Mouse (Mus musculus) fibroblast of lung, adult 2 months (primary cell): ENCODE results near the gene Txnip.
"Not testable (repeated sequence)": the region's sequence is repeated elsewhere in the genome, so short reads cannot be mapped to it uniquely, and the experiment has no call there.

Experiments used
- DNase-seq: peaks from one replicate; pipeline ENCODE4 v3.0.0-alpha.2; 2011; ENCODE audit warnings: low read depth

Txnip gene

GRCm38 (mm10) chr3:96593790-96594560 is 36.2 kb downstream of the Txnip start, which contains the start of gene Polr3gl:
TSS of gene Polr3gl (minus strand) at chr3:96594181.
- DNase-seq: peak; percentile 90

DNA sequence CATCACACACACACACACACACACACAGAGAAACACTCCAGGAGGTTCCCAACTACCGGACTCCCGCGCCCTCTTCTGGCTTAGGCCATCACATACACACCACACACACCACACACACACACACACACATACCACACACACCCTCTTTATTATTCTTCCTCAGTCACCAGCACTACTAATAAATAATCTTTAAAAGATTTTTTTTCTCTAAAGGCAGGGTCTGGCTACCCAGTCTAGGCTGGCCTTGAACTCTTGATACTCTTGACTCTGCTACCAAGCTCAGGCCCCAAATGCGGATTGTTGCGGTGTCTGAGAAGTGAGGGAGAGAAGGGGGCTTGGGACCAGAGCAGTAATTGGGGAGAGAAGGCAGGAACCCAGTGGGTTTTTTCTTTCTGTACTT is 37.1 kb downstream of the Txnip start:
- DNase-seq: no peak

- DNase-seq: no peak
Measured at GRCm38 (mm10) chr3:96595661-96596060, 37.9 kb downstream of the Txnip start.

DNA sequence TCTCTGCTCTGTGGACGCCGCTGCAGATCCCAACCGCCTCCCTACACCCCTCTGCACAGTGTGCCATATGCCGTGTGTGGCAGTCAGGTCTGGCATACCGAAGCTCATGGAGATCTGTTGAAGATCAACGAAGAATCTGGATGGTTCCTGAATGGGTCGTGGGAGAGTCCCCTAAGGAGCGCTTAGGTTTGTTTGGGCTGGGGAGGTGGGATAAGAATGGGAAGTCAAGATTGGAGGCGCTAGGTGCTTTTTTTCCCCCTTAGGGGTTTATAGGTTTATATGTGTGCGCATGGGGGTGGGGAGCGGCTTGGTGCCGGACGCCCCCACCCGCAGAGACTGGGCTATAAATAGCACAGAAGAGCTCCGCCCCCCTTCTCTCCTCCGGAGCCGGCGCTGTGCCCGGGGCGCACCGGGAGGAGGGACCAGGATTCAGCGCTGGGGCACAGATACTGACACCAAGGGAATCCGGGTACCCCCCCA is 38.5 kb downstream of the Txnip start, which contains the start of gene Ankrd34a:
Gene Ankrd34a, plus strand, starts transcription at position 409 of the 480 bp plus-strand sequence.
- no peak for DNase-seq

- no peak for DNase-seq
Measured at GRCm38 (mm10) chr3:96596855-96597254, 39.1 kb downstream of the Txnip start.

DNA sequence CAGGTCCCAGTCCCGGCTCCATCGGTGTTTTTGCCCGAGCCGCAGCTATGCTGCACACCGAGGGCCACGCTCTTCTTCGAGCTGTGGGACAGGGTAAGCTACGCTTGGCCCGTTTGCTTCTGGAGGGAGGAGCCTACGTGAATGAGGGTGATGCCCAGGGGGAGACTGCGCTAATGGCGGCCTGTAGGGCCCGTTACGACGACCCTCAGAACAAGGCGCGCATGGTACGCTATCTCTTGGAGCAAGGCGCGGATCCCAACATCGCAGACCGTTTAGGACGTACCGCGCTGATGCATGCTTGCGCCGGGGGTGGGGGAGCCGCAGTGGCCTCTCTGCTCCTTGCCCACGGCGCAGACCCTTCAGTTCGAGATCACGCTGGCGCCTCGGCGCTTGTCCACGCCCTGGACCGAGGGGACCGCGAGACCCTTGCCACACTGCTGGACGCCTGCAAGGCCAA is 39.7 kb downstream of the Txnip start:
- no peak for DNase-seq

GRCm38 (mm10) chr3:96598156-96599068 is 40.7 kb downstream of the Txnip start:
- no peak for DNase-seq

DNA sequence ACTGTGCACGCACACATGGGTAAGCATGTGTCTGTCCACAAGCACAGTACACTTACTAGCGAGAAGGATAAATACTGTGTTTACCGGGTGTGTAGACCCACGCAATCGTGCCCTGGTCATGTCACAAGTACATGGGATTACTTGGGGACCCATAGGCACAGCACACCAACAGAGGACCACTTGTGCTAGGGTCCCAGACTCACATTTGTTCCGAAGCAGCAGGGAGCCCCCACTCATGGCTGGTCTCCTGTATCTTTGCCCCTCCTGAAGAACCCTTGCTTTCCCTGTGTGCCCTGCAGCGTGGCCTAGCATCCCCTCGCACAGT is 41.3 kb downstream of the Txnip start:
- no peak for DNase-seq

DNA sequence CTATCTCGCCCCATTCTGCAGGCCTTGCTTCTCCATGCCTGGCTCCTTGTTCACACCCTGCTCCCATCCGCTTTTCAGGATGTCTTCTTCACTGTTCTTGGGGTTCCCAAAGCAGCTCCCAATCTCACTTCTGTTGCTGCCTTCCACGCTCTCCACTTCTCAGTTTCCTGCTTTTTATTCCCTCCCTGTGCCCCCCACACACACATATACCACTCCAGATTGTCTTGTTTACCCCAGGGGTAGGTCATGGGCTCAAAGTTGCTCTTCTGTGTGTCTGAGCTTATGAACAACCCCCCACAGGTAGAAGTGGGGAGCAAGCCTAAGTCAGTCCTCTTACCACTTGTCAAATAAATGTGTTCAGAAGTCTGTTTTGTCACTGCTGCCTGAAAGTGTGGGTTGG is 41.7 kb downstream of the Txnip start:
- DNase-seq: no peak

DNA sequence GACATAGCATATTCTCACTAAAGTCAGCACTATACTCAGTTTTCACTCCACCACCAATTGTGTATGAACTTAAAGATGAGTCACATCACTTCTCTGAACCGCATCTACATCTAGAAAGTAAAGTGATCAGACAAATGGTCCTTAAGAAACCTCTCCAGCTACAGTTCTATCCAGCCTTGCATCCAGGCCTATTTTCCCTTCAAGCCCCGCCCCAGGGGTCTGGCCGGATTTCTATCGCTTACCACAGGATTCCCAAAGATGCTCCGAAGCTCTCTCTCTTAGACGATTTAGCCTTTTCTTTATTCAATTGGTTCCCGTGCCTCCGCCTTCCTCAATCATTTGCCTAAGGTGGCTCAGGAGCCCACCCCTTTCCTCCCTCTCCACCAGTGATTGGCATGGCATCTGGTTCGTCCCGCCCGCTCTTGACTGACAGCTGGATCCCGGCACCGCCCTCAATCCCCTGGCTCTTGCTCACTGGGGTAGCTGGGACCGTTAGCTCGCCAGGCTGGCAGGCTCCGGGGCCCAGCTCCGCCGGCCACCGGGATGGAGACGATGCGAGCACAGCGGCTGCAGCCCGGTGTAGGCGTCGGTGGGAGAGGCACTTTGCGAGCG is 43.0 kb downstream of the Txnip start, which contains the start of gene Lix1l:
Gene Lix1l, plus strand, starts transcription at position 511 of the 612 bp plus-strand sequence.
- peak; percentile 95 for DNase-seq

GRCm38 (mm10) chr3:96601251-96601787 is 43.6 kb downstream of the Txnip start:
- no peak for DNase-seq

DNA sequence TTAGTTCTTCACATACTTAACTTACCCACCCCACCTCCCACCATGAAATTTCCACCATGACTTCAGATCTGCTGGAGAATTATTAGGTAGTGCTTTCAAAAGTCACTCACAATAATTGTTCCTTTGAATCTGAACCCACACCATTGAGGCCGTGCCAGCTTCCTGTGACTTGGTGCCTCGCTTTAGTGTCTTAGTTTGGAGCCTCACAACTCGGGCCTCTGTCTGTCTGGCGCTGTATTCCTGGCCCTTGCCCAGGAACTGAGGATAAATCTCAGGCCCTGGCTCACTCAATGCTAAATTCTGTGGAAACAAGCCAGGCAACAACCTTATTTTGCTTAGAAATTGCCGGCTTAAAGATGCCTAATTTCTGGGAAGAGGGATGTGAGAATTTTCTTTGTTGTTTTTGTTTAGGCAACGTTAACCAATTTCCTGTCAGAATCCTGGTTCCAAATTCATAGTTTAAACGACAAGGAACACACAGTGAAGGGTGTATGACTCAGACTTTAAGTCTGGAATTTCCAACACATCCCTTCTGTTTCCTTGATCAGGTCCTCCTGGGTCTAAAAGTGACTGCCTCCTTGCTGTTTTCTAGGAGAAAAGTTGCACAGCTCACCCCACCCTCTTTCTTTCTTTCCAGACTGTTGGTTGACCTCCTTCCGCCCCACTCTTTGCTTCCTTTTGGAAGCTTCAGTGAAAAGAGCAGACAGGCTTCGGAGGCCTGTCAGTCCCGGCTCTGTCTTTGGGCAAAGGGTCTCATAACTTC is 44.4 kb downstream of the Txnip start:
- no peak for DNase-seq

GRCm38 (mm10) chr3:96602704-96603084 is 44.9 kb downstream of the Txnip start:
- DNase-seq: no peak

DNA sequence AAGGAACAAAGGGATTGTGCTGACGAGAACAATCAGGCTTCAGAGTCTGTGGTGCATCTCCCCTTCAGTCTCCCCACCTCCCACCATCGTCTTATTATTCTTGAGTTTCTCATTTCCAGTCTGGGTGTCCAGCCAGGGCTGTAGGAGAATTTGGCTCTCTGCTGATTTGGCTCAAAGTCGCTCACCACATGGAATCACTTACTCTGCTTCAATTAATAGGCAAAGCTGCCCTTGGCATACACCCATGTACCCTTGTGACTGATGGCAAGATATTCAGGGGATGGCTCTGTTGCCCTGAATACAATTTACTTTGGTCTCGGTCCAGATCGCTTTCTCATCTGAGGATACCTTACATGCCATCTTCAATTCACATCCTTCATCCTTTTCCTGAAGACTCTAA is 45.6 kb downstream of the Txnip start:
- peak; percentile 69 for DNase-seq

DNA sequence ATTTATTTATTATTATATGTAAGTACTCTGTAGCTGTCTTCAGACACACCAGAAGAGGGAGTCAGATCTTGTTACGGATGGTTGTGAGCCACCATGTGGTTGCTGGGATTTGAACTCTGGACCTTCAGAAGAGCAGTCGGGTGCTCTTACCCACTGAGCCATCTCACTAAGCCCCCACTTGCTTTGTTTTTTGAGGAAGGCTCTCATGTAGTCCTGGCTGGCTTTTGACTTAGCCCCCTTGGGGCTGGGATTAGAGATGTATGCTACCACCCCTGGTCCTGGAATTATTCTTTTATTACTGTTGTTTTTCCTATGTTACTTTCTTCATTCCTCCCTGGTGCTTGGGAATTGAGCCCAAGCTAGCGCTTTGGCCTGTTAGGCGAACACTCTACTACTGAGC is 48.2 kb downstream of the Txnip start:
- not testable (repeated sequence) for DNase-seq

DNA sequence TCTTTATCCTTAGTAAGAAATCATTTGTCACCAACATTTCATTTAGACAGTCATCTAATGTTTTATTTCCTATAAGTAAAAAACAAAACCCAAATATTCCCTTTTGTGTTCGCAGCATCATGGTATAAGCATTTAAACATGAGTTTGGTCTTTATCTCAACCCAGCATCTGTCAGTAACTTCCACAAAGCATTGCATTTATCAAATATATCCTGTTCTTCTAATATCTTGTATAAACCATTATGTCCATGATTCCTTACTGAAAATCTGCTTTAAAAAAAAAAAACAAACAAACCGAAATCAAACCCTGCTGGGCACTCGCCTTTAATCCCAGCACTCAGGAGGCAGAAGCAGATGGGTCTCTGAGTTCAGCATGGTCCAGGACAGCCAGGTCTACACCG is 48.9 kb downstream of the Txnip start:
- DNase-seq: no peak
